Mouse (Mus musculus): ENCODE measurements at regions not wholly inside any gene's neighbourhood (a gene's known extent, or its start where the extent isn't known, plus 50 kb on each side); places are given as distances from the start of the nearest gene placed in this dataset.

GRCm38 (mm10) chr13:60099469-60100129 lies 77.6 kb downstream of the Gas1 start:
- Histone ChIP-seq H3K9me3 (replicated peaks; ENCODE audit: low read length) (peaks cover 78% of the 10 kb centered on the region), H3K4me3 (replicated peaks in 1 of 3; ENCODE audit: low read depth in 2 of 3, low read length in 2 of 3, poor library complexity in 1 of 3) (no peak overlapping the region), H3K9ac (ENCODE audit: insufficient read depth, low read depth) (no peak overlapping the region), H3K36me3 (replicated peaks in 1 of 2; ENCODE audit: control insufficient read depth in 1 of 2, insufficient read depth in 1 of 2, low read length in 1 of 2) (no peaks in the 10 kb centered on the region), H3K27ac (ENCODE audit: insufficient read depth, low read depth) (no peak overlapping the region), H3K4me1 (ENCODE audit: control insufficient read depth in 1 of 2, insufficient read depth in 2 of 2) (no peaks in the 10 kb centered on the region), H3K79me2 (replicated peaks; ENCODE audit: control insufficient read depth, extremely low read depth, insufficient read depth, poor library complexity, severe bottlenecking) (no peaks in the 10 kb centered on the region), H3K4me2 (ENCODE audit: insufficient read depth, low read depth, poor library complexity, severe bottlenecking) (no peak overlapping the region), H3K27me3 (replicated peaks) (no peaks in the 10 kb centered on the region)
- in situ Hi-C loops (cut with MboI; ENCODE audit: low pct_ligation_motif_present, low pct_unique_long_range_greater_than_20kb, low sequenced_read_pairs) (no loop called here), dilution Hi-C loops (cut with MboI; ENCODE audit: extremely low pct_ligation_motif_present, extremely low pct_unique_long_range_greater_than_20kb, low sequenced_read_pairs) (no loop called here)
- DNase-seq (ENCODE audit: extremely low read depth) = no peak
- TF ChIP-seq USF1 (IDR thresholded peaks at IDR 0.05; ENCODE audit: low read depth, low read length) (no peak), MAFK (IDR thresholded peaks at IDR 0.05; ENCODE audit: insufficient replicate concordance, low read length) (no peak), ZMIZ1 (IDR thresholded peaks at IDR 0.05; ENCODE audit: low read depth, low read length) (no peak), IRF4 (IDR thresholded peaks at IDR 0.05; ENCODE audit: low read depth, low read length) (no peak), MAX (IDR thresholded peaks at IDR 0.05; ENCODE audit: low read length) (no peak), MAZ (IDR thresholded peaks at IDR 0.05; ENCODE audit: low read depth, low read length) (no peak), TCF12 (IDR thresholded peaks at IDR 0.05; ENCODE audit: low read depth, low read length) (no peak), SIN3A (IDR thresholded peaks at IDR 0.05; ENCODE audit: low read length) (no peak), SMC3 (IDR thresholded peaks at IDR 0.05; ENCODE audit: low read depth, low read length) (no peak)

DNA sequence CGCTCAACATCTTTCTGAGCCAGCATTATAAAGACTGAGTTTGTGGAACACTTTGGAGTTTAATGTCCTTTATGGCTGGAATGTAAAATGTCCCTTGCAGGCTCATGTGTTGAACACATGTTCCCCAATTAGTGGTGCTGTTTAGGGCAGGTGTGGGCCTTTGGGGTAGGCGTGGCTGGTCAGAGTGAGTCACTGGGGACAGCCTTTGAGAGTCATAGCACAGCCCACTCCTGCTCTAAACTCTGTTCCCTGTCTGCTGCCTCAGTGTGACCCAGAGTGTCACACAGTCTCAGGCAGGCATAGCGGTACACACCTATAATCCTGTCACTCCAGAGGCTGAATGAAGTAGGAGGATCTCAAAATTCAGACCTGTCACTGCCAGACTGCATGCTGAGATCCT lies 78.8 kb downstream of the Gas1 start:
- no peak for DNase-seq (ENCODE audit: extremely low read depth)
- no peaks in the 10 kb centered on the region for H3K27me3 ChIP-seq (replicated peaks)
- no peak overlapping the region for H3K27ac ChIP-seq (ENCODE audit: insufficient read depth, low read depth)
- H3K36me3 ChIP-seq (replicated peaks in 1 of 2; ENCODE audit: control insufficient read depth in 1 of 2, insufficient read depth in 1 of 2, low read length in 1 of 2) = no peaks in the 10 kb centered on the region
- in situ Hi-C loops (cut with MboI; ENCODE audit: low pct_ligation_motif_present, low pct_unique_long_range_greater_than_20kb, low sequenced_read_pairs) = no loop called here
- H3K4me3 ChIP-seq (replicated peaks in 1 of 3; ENCODE audit: low read depth in 2 of 3, low read length in 2 of 3, poor library complexity in 1 of 3) = no peak overlapping the region
- peaks cover 82% of the 10 kb centered on the region for H3K9me3 ChIP-seq (replicated peaks; ENCODE audit: low read length)
- no peak overlapping the region for H3K4me2 ChIP-seq (ENCODE audit: insufficient read depth, low read depth, poor library complexity, severe bottlenecking)
- dilution Hi-C loops (cut with MboI; ENCODE audit: extremely low pct_ligation_motif_present, extremely low pct_unique_long_range_greater_than_20kb, low sequenced_read_pairs) = no loop called here
- H3K9ac ChIP-seq (ENCODE audit: insufficient read depth, low read depth) = no peak overlapping the region
- TF ChIP-seq CHD1 (IDR thresholded peaks at IDR 0.05; ENCODE audit: low read depth, low read length) (no peak), USF2 (conservative IDR thresholded peaks at IDR 0.05; ENCODE audit: low read depth, low read length) (no peak), MXI1 (IDR thresholded peaks at IDR 0.05; ENCODE audit: low read depth, low read length) (no peak), KAT2A (IDR thresholded peaks at IDR 0.05; ENCODE audit: insufficient replicate concordance, low read length) (no peak), TCF12 (IDR thresholded peaks at IDR 0.05; ENCODE audit: low read depth, low read length) (no peak), HCFC1 (IDR thresholded peaks at IDR 0.05; ENCODE audit: low read depth, low read length) (no peak), JUN (IDR thresholded peaks at IDR 0.05; ENCODE audit: insufficient read depth, low read depth, low read length) (no peak), MAZ (IDR thresholded peaks at IDR 0.05; ENCODE audit: low read depth, low read length) (no peak), IRF4 (IDR thresholded peaks at IDR 0.05; ENCODE audit: low read depth, low read length) (no peak)
- H3K79me2 ChIP-seq (replicated peaks; ENCODE audit: control insufficient read depth, extremely low read depth, insufficient read depth, poor library complexity, severe bottlenecking) = no peaks in the 10 kb centered on the region
- H3K4me1 ChIP-seq (ENCODE audit: control insufficient read depth in 1 of 2, insufficient read depth in 2 of 2) = no peaks in the 10 kb centered on the region

All from CH12.LX (cell line).